Mouse (Mus musculus): ENCODE measurements at regions not wholly inside any gene's neighbourhood (a gene's known extent, or its start where the extent isn't known, plus 50 kb on each side); places are given as distances from the start of the nearest gene placed in this dataset.

- TF ChIP-seq EP300 (IDR thresholded peaks at IDR 0.05; ENCODE audit: low read depth in 1 of 2, low read length in 2 of 2) = no peak
- no peak for TF ChIP-seq CTCF (IDR thresholded peaks at IDR 0.05 in 2 of 3, conservative IDR thresholded peaks at IDR 0.05 in 1 of 3; ENCODE audit: control insufficient read depth in 1 of 3, insufficient read depth in 1 of 3, low read depth in 2 of 3, low read length in 3 of 3, poor library complexity in 1 of 3, severe bottlenecking in 1 of 3)
- no peak for TF ChIP-seq USF1 (IDR thresholded peaks at IDR 0.05; ENCODE audit: low read depth, low read length)
- TF ChIP-seq ZKSCAN1 (IDR thresholded peaks at IDR 0.05; ENCODE audit: low read depth, low read length) = no peak
- TF ChIP-seq MAX (IDR thresholded peaks at IDR 0.05; ENCODE audit: low read length) = no peak
These were observed 101.2 kb upstream of the Gm15217 start for GRCm38 (mm10) chr14:46277832-46278611.

Measured in MEL (cell line).